In genomic region chr12:108751790-108752189, GRCm38 (mm10) we compare ENCODE assay signal across 25 mouse cellular contexts. TPM values are rescaled to one million over a fixed set of nuclear protein-coding genes. Genes with fewer than 3 reads are reported as not detected.
DNase-seq lines count a peak whose midpoint lies in the region; ATAC-seq and TF ChIP-seq lines count a peak whose summit lies in the region.
"Had no signal": no experiment of that assay in that cellular context is flagged by ENCODE, and none has a peak within 500 bp of the region (broad histone marks: within the 10 kb centered on the region; RNA-seq: fewer than 3 reads in every experiment).

No protein-coding gene starts in this region.

- TF ChIP-seq CTCF in Patski (IDR thresholded peaks at IDR 0.05): no peak

- no peak overlapping the region for H3K9ac ChIP-seq in kidney, embryonic 14.5 days (ENCODE audit: low read depth, low read length)
- H3K9ac ChIP-seq: forebrain, embryonic 13.5 days; hindbrain, embryonic 15.5 days; limb, embryonic 13.5 days; liver, embryonic 13.5 days; lung, embryonic 15.5 days; midbrain, embryonic 15.5 days; stomach, embryonic 15.5 days had no signal

- WGBS in kidney, embryonic 14.5 days: 42% methylated on average over 9 of the region's 9 CpGs

- H3K4me1 ChIP-seq in kidney, embryonic 14.5 days (ENCODE audit: control insufficient read depth, insufficient read depth, low read length): no peaks in the 10 kb centered on the region
- H3K4me1 ChIP-seq: hindbrain, embryonic 15.5 days; limb, embryonic 13.5 days; lung, embryonic 15.5 days; midbrain, embryonic 15.5 days; stomach, embryonic 15.5 days had no signal

- H3K4me2 ChIP-seq in kidney, embryonic 14.5 days (replicated peaks; ENCODE audit: low read depth, low read length): no peak overlapping the region
- H3K4me2 ChIP-seq: forebrain, embryonic 13.5 days; hindbrain, embryonic 15.5 days; limb, embryonic 13.5 days; liver, embryonic 13.5 days; lung, embryonic 15.5 days; midbrain, embryonic 15.5 days; stomach, embryonic 15.5 days had no signal

- in situ Hi-C loops in Patski (cut with MboI; ENCODE audit: low pct_unique_long_range_greater_than_20kb): no loop called here

- H3K27ac ChIP-seq in kidney, embryonic 14.5 days (ENCODE audit: low read depth, low read length): no peak overlapping the region
- H3K27ac ChIP-seq: forebrain, embryonic 13.5 days; hindbrain, embryonic 15.5 days; limb, embryonic 13.5 days; liver, embryonic 13.5 days; lung, embryonic 15.5 days; midbrain, embryonic 15.5 days; stomach, embryonic 15.5 days had no signal

- CTCF ChIA-PET in Patski (lab: Charles Lee): interaction anchor here (1.3 kb wide), 1 partner anchor 41 kb away, joined by 3 read pairs; no protein-coding TSS in a partner anchor

- POLR2A ChIA-PET in Patski (lab: Charles Lee): no interaction called here

- H3K27me3 ChIP-seq in kidney, embryonic 14.5 days (ENCODE audit: control insufficient read depth, insufficient read depth, low read length): no peaks in the 10 kb centered on the region
- no peaks in the 10 kb centered on the region for H3K27me3 ChIP-seq in Patski
- H3K27me3 ChIP-seq: forebrain, embryonic 13.5 days; hindbrain, embryonic 15.5 days; limb, embryonic 13.5 days; liver, embryonic 13.5 days; lung, embryonic 15.5 days; midbrain, embryonic 15.5 days; stomach, embryonic 15.5 days had no signal

- DNase-seq in embryo, embryonic 10.5 days (ENCODE audit: low spot score): peak; percentile 13
- no peak for DNase-seq in embryo, embryonic 11 days
- peak; percentile 31 to 41 for DNase-seq in heart, postnatal 10 days
- DNase-seq in heart, adult 8-10 months (ENCODE audit: low spot score): no peak
- peak; percentile 49 for DNase-seq in kidney, adult 9 months
- DNase-seq in Patski (ENCODE audit: low read depth, low spot score): peak; percentile 53
- no peak for DNase-seq in ovary, postnatal 10 days (ENCODE audit: low spot score)
- DNase-seq: adrenal gland, postnatal 36 days; cerebellum, adult 2 months; cerebellum, postnatal 36 days; gastrocnemius, postnatal 10 days; liver, embryonic 13.5 days; right cerebral cortex, postnatal 25 days had no signal

- H3K4me3 ChIP-seq in kidney, embryonic 14.5 days (ENCODE audit: low read length): no peak overlapping the region
- H3K4me3 ChIP-seq: erythroblast, embryonic 14.5 days; forebrain, embryonic 13.5 days; hindbrain, embryonic 15.5 days; limb, embryonic 13.5 days; liver, embryonic 13.5 days; lung, embryonic 15.5 days; megakaryocyte, embryonic 14.5 days; midbrain, embryonic 15.5 days; myocyte; stomach, embryonic 15.5 days had no signal

- intact Hi-C loops in heart, postnatal 10 days (cut with DNase I): no loop called here

- no peaks in the 10 kb centered on the region for H3K36me3 ChIP-seq in kidney, embryonic 14.5 days (ENCODE audit: control insufficient read depth, insufficient read depth, low read length)
- H3K36me3 ChIP-seq: G1E; hindbrain, embryonic 15.5 days; limb, embryonic 13.5 days; liver, embryonic 13.5 days; lung, embryonic 15.5 days; midbrain, embryonic 15.5 days; stomach, embryonic 15.5 days had no signal

- no peak for ATAC-seq in kidney, embryonic 14.5 days (ENCODE audit: low FRiP score, low TSS enrichment)
- peak; percentile 95 for ATAC-seq in Patski
- ATAC-seq: forebrain, embryonic 13.5 days; intestine, embryonic 16.5 days; midbrain, embryonic 15.5 days had no signal

- no peaks in the 10 kb centered on the region for H3K9me3 ChIP-seq in kidney, embryonic 14.5 days (ENCODE audit: control insufficient read depth, low read length)
- H3K9me3 ChIP-seq: forebrain, embryonic 13.5 days; G1E; hindbrain, embryonic 15.5 days; liver, embryonic 13.5 days; lung, embryonic 15.5 days; midbrain, embryonic 15.5 days; stomach, embryonic 15.5 days had no signal

RNA-seq across cellular contexts. Expression of gene Yy1, which starts 41.0 kb away (rescaled TPM):
- 10 to 100 TPM; 36.0 to 44.9 TPM for total RNA-seq in heart, postnatal 10 days (2021)
- total RNA-seq in heart, adult 8-10 months (2022): 10 to 100 TPM; 24.8 to 34.8 (median 28.6) TPM
- polyA plus RNA-seq in kidney, embryonic 14.5 days (2014; fragmentation: Nextera tagmentation; extraction: Ambion mirVana): 23.2 and 24.2 TPM in 2 replicates
- polyA plus RNA-seq in Patski (2021): 53.2 TPM

RNA-seq across cellular contexts. Expression of gene Degs2, which starts 49.7 kb away (rescaled TPM):
- under 1 TPM; 0.26 to 0.32 TPM for total RNA-seq in heart, postnatal 10 days (2021)
- under 1 TPM; 0.25 to 1.00 (median 0.56) TPM for total RNA-seq in heart, adult 8-10 months (2022)
- polyA plus RNA-seq in kidney, embryonic 14.5 days (2014; fragmentation: Nextera tagmentation; extraction: Ambion mirVana): 6.6 and 7.3 TPM in 2 replicates
- polyA plus RNA-seq in Patski (2021): 0.54 TPM
- total RNA-seq: G1E had no signal
- polyA plus RNA-seq: erythroblast, embryonic 14.5 days; G1E had no signal

Comparison
In these comparisons a context has a peak if more than half of its experiments do, and no peak if none do; other contexts are left out.
1. DNase-seq: peak in embryo, embryonic 10.5 days (single experiment), heart, postnatal 10 days (2 of 2), kidney, adult 9 months (single experiment) and Patski (single experiment); none in embryo, embryonic 11 days (single experiment), heart, adult 8-10 months (single experiment) and ovary, postnatal 10 days (single experiment).